Mouse (Mus musculus): ENCODE data around the gene Psmc5.

The Psmc5 gene

DNA sequence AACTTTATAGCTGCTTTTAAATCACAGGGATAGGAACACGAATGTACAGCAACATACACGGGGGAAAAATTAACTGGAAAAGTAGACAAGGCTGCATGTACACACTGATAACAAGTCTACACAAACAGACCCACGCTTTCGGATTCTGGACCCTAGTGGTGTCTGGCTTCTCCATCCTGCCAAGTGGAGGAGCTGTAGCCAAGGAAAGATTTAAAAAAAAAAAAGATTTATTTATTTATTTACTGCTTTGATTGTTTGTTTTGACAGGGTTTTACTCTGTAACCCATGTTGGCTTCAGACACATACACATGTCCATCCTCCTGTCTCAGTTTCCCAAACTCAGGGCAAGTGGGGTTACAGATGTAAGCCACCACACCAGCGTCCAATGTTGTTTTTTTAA is 51.5 kb downstream of the Psmc5 start:
- DNase-seq (ENCODE audit: low read depth), result no peak

DNA sequence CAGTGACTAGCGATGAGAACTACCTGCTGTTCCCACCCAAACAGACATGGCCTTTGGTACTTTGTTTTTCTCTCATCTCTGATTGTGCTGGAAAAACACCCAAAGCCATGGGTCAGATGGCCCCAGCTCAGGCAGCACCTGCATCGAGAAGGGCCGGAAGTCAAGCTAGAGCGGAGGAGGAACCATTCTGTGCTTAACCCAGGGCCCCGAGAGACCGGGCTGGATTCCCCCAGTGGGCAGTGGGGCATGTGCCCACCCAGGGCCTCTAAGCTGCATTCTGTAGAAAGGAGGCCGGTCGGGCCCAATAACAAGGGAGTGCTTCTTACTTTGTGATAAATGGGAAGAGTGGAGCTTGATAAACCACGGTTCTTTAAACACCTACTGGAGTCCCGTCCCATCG is 52.2 kb downstream of the Psmc5 start:
- no peak for DNase-seq (ENCODE audit: low read depth)

DNA sequence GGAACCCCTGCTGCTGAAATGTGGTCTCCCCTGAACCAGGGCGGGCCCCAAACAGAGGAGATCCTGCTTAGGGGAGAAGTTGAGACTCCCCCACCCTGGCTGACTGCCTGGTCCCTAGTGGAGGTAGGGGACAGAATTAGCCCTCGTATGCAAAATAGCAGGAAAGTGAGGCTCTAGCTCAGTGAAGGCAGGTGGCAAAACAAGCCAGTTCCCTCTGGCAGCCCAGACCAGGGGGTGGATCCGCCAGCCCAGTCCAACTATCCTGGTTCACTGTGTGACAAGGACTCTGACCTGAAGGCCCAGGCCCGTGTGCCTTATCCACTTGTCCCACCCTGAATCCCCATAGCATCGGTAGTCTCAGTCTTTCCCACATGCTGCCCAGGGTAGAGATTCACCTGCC is 54.2 kb downstream of the Psmc5 start:
- no peak for DNase-seq (ENCODE audit: low read depth)
